12 mouse cellular contexts compared by ENCODE assay signal in genomic region chr3:135586471-135586880, GRCm38 (mm10).
DNase-seq lines count a peak whose midpoint lies in the region; ATAC-seq and TF ChIP-seq lines count a peak whose summit lies in the region.
"Had no signal": no experiment of that assay in that cellular context is flagged by ENCODE, and none has a peak within 500 bp of the region (broad histone marks: within the 10 kb centered on the region; RNA-seq: fewer than 3 reads in every experiment).

No protein-coding gene starts in this region.

- ATAC-seq in heart, postnatal 0 days (ENCODE audit: insufficient read depth, low read depth) = no peak
- peak; percentile 45 for ATAC-seq in megakaryocyte progenitor cell, adult 5-6 weeks (replicated peaks; ENCODE audit: poor library complexity)

- no peak overlapping the region for H3K27ac ChIP-seq in kidney, adult 2 months (ENCODE audit: insufficient read depth, low read depth, low read length)
- H3K27ac ChIP-seq in heart, postnatal 0 days (ENCODE audit: low read depth) = peak overlapping the region; percentile 4; the same call in 1 of the 2 replicates
- H3K27ac ChIP-seq: kidney, postnatal 0 days; macrophage had no signal

- peak; percentile 23 for DNase-seq in kidney, adult 2 months
- no peak for DNase-seq in kidney, postnatal 36 days
- DNase-seq in adipocyte (ENCODE audit: low spot score) = peak; percentile 82
- DNase-seq in heart, postnatal 0 days (ENCODE audit: low spot score) = no peak
- no peak for DNase-seq in embryo, embryonic 10 days (ENCODE audit: low spot score)
- DNase-seq in thymus, postnatal 4 days = no peak
- DNase-seq: cerebellum, postnatal 10 days; right cerebral cortex, postnatal 14 days; thymus, adult 18-20 months had no signal

- no peak for TF ChIP-seq POLR2A in kidney, adult 2 months (IDR thresholded peaks at IDR 0.05; ENCODE audit: low read depth, low read length)

- H3K27me3 ChIP-seq in kidney, adult 2 months (replicated peaks; ENCODE audit: control insufficient read depth, insufficient read depth, low read length) = no peaks in the 10 kb centered on the region
- H3K27me3 ChIP-seq in heart, postnatal 0 days (ENCODE audit: control insufficient read depth, insufficient read depth, low read length) = no peaks in the 10 kb centered on the region

- no peak overlapping the region for H3K9ac ChIP-seq in heart, postnatal 0 days (replicated peaks; ENCODE audit: low read depth, low read length)

- 77% methylated on average over 4 of the region's 4 CpGs for WGBS in kidney, adult 2 months
- WGBS in heart, postnatal 0 days = 65% methylated on average over 4 of the region's 4 CpGs

- H3K4me3 ChIP-seq in kidney, adult 2 months (ENCODE audit: insufficient read depth, low read depth, low read length) = no peak overlapping the region
- no peak overlapping the region for H3K4me3 ChIP-seq in heart, postnatal 0 days (ENCODE audit: low read depth, low read length)

- no peak for TF ChIP-seq CTCF in kidney, adult 2 months (conservative IDR thresholded peaks at IDR 0.05; ENCODE audit: insufficient read depth, insufficient read length, low read depth, low read length)
- TF ChIP-seq CTCF in heart, postnatal 0 days (IDR thresholded peaks at IDR 0.05; ENCODE audit: low read depth) = no peak

- H3K36me3 ChIP-seq in kidney, adult 2 months (ENCODE audit: control insufficient read depth, insufficient read depth, low read length) = no peaks in the 10 kb centered on the region; the same call in none of the 2 replicates
- H3K36me3 ChIP-seq in heart, postnatal 0 days (replicated peaks; ENCODE audit: control insufficient read depth, insufficient read depth, low read length) = peaks cover 75% of the 10 kb centered on the region

- H3K4me1 ChIP-seq in kidney, adult 2 months (ENCODE audit: control insufficient read depth, insufficient read depth, low read length) = no peaks in the 10 kb centered on the region
- H3K4me1 ChIP-seq in heart, postnatal 0 days (ENCODE audit: control insufficient read depth, insufficient read depth) = no peaks in the 10 kb centered on the region

- TF ChIP-seq EP300 in heart, postnatal 0 days (IDR thresholded peaks at IDR 0.05; ENCODE audit: low read depth) = no peak

- no peaks in the 10 kb centered on the region for H3K9me3 ChIP-seq in heart, postnatal 0 days (replicated peaks; ENCODE audit: control insufficient read depth, low read length)

- H3K4me2 ChIP-seq in heart, postnatal 0 days (ENCODE audit: low read depth, low read length) = no peak overlapping the region

Comparison
In these comparisons a context has a peak if more than half of its experiments do, and no peak if none do; other contexts are left out.
1. DNase-seq: peak in kidney, adult 2 months (single experiment) and adipocyte (single experiment); none in kidney, postnatal 36 days (0 of 2), heart, postnatal 0 days (single experiment), embryo, embryonic 10 days (single experiment) and thymus, postnatal 4 days (single experiment).